Mouse (Mus musculus) kidney, adult 8-10 months (tissue): Measurements from ENCODE around the gene Cartpt.

ENCODE experiments used
- DNase-seq, 2 experiments: peaks; one replicate each; pipeline ENCODE4 v3.0.0; 2022

The Cartpt gene

GRCm38 (mm10) chr13:99855229-99855628 is 45.7 kb downstream of the Cartpt start:
- no peak for DNase-seq

- peak in 1 of 2 experiments; percentile 19 for DNase-seq
Observed at GRCm38 (mm10) chr13:99853131-99853530, 47.8 kb downstream of the Cartpt start.

- peak; percentile 24 to 49 for DNase-seq
Observed at GRCm38 (mm10) chr13:99852416-99852815, 48.5 kb downstream of the Cartpt start.

- DNase-seq, result no peak
Observed at GRCm38 (mm10) chr13:99851026-99851425, 49.9 kb downstream of the Cartpt start.

GRCm38 (mm10) chr13:99849597-99849996 is 51.3 kb downstream of the Cartpt start:
- peak in 1 of 2 experiments; percentile 16 for DNase-seq
